In genomic region chr11:89455647-89456231, GRCm38 (mm10) we compare ENCODE assay signal across 27 mouse cellular contexts.
DNase-seq lines count a peak whose midpoint lies in the region; ATAC-seq lines count a peak whose summit lies in the region.
"Had no signal": no experiment of that assay in that cellular context is flagged by ENCODE, and none has a peak within 500 bp of the region (broad histone marks: within the 10 kb centered on the region; RNA-seq: fewer than 3 reads in every experiment).

No protein-coding gene starts in this region.

- H3K36me3 ChIP-seq in embryonic facial prominence, embryonic 11.5 days (replicated peaks; ENCODE audit: control insufficient read depth, insufficient read depth, low read depth, low read length), result no peaks in the 10 kb centered on the region
- H3K36me3 ChIP-seq in midbrain, embryonic 13.5 days, result no peaks in the 10 kb centered on the region
- H3K36me3 ChIP-seq: G1E; heart, embryonic 12.5 days; hindbrain, embryonic 10.5 days; liver, embryonic 13.5 days; lung, embryonic 15.5 days; neural tube, embryonic 12.5 days had no signal

- no peak overlapping the region for H3K4me3 ChIP-seq in embryonic facial prominence, embryonic 11.5 days (ENCODE audit: low read depth, low read length)
- H3K4me3 ChIP-seq in midbrain, embryonic 13.5 days (replicated peaks), result no peak overlapping the region
- H3K4me3 ChIP-seq: gastrocnemius, adult 2 months; heart, embryonic 12.5 days; hindbrain, embryonic 10.5 days; liver, embryonic 13.5 days; lung, embryonic 15.5 days; megakaryocyte, embryonic 14.5 days; neural tube, embryonic 12.5 days had no signal

- WGBS in embryonic facial prominence, embryonic 11.5 days, result 28% methylated on average over 5 of the region's 5 CpGs
- 13% methylated on average over 5 of the region's 5 CpGs for WGBS in midbrain, embryonic 13.5 days

- H3K4me1 ChIP-seq in embryonic facial prominence, embryonic 11.5 days (ENCODE audit: control insufficient read depth, insufficient read depth, low read length), result peaks cover 3% of the 10 kb centered on the region; the same call in 1 of the 2 replicates
- peaks cover 20% of the 10 kb centered on the region for H3K4me1 ChIP-seq in midbrain, embryonic 13.5 days (replicated peaks)
- H3K4me1 ChIP-seq: liver, embryonic 13.5 days; lung, embryonic 15.5 days; megakaryocyte, embryonic 14.5 days had no signal

- no peak overlapping the region for H3K9ac ChIP-seq in embryonic facial prominence, embryonic 11.5 days (replicated peaks; ENCODE audit: low read length)
- H3K9ac ChIP-seq in midbrain, embryonic 13.5 days (replicated peaks), result no peak overlapping the region
- H3K9ac ChIP-seq: heart, embryonic 12.5 days; liver, embryonic 13.5 days; lung, embryonic 15.5 days; neural tube, embryonic 12.5 days had no signal

- H3K27me3 ChIP-seq in embryonic facial prominence, embryonic 11.5 days (ENCODE audit: control insufficient read depth, insufficient read depth, low read length), result no peaks in the 10 kb centered on the region
- no peaks in the 10 kb centered on the region for H3K27me3 ChIP-seq in midbrain, embryonic 13.5 days
- H3K27me3 ChIP-seq: CH12.LX; heart, embryonic 12.5 days; liver, embryonic 13.5 days; lung, embryonic 15.5 days; megakaryocyte, embryonic 14.5 days; neural tube, embryonic 12.5 days; Patski had no signal

- ATAC-seq in embryonic facial prominence, embryonic 11.5 days (replicated peaks; ENCODE audit: insufficient number of reproducible peaks, low FRiP score, low TSS enrichment, low read depth), result no peak; the same call in 1 of the 2 replicates
- ATAC-seq in midbrain, embryonic 13.5 days, result peak; percentile 58
- ATAC-seq: hindbrain, postnatal 0 days; intestine, embryonic 16.5 days; Patski had no signal

- H3K4me2 ChIP-seq in embryonic facial prominence, embryonic 11.5 days (ENCODE audit: low read depth, low read length), result no peak overlapping the region
- H3K4me2 ChIP-seq in midbrain, embryonic 13.5 days (replicated peaks), result no peak overlapping the region
- H3K4me2 ChIP-seq: heart, embryonic 12.5 days; liver, embryonic 13.5 days; lung, embryonic 15.5 days; neural tube, embryonic 12.5 days had no signal

- H3K9me3 ChIP-seq in embryonic facial prominence, embryonic 11.5 days (replicated peaks; ENCODE audit: control insufficient read depth, low read length), result no peaks in the 10 kb centered on the region
- no peaks in the 10 kb centered on the region for H3K9me3 ChIP-seq in midbrain, embryonic 13.5 days
- H3K9me3 ChIP-seq: heart, embryonic 12.5 days; hindbrain, embryonic 10.5 days; liver, embryonic 13.5 days; lung, embryonic 15.5 days; megakaryocyte, embryonic 14.5 days; neural tube, embryonic 12.5 days had no signal

- DNase-seq in heart, adult 11 months, result peak; percentile 56
- no peak for DNase-seq in heart, adult 9 months (ENCODE audit: low spot score in 2 of 2)
- DNase-seq in embryonic facial prominence, embryonic 11.5 days (ENCODE audit: low spot score), result peak; percentile 39
- DNase-seq in retina, postnatal 7 days (ENCODE audit: low read depth, low spot score), result peak; percentile 63
- DNase-seq in lung, adult 18-20 months, result no peak
- DNase-seq in kidney, adult 18-20 months, result no peak
- DNase-seq: B cell, adult 2 months; cerebellum, adult 2 months; cerebellum, postnatal 36 days; gastrocnemius, adult 2 months; heart, postnatal 10 days; layer of hippocampus, adult 9-11 months; liver, embryonic 13.5 days; lung, postnatal 36 days; thymus, adult 18-20 months; thymus, postnatal 36 days had no signal

- no peak overlapping the region; the same call in 1 of the 2 replicates for H3K27ac ChIP-seq in embryonic facial prominence, embryonic 11.5 days (replicated peaks; ENCODE audit: low read depth, low read length)
- peak overlapping the region; percentile 65 for H3K27ac ChIP-seq in midbrain, embryonic 13.5 days
- H3K27ac ChIP-seq: gastrocnemius, adult 2 months; hindbrain, embryonic 10.5 days; hindbrain, postnatal 0 days; liver, embryonic 13.5 days; lung, embryonic 15.5 days; neural tube, embryonic 12.5 days had no signal

Comparison
In these comparisons a context has a peak if more than half of its experiments do, and no peak if none do; other contexts are left out.
1. DNase-seq: peak in heart, adult 11 months (single experiment), embryonic facial prominence, embryonic 11.5 days (single experiment) and retina, postnatal 7 days (single experiment); none in heart, adult 9 months (0 of 2), lung, adult 18-20 months (0 of 2) and kidney, adult 18-20 months (single experiment).